Mouse (Mus musculus) ES-Bruce4 (cell line): ENCODE data around the gene Fem1a.

Experiments
- CTCF ChIP-seq: IDR thresholded peaks from one replicate; pipeline ENCODE4 v1.8.1; 2011; ENCODE audit warnings: low read depth, low read length
- POLR2A ChIP-seq: IDR thresholded peaks from one replicate; pipeline ENCODE4 v1.8.1; 2011; ENCODE audit warnings: low read length; ENCODE audit not compliant: insufficient read depth

GRCm38 (mm10) chr17:56303160-56303846 is 46.7 kb downstream of the Fem1a start, which contains the start of gene Uhrf1:
- TF ChIP-seq POLR2A (peak; percentile 14), CTCF (no peak)
